Mouse (Mus musculus): Measurements from ENCODE around the gene Mrpl34.

Gene Mrpl34

GRCm38 (mm10) chr8:71495811-71496210 is 31.1 kb downstream of the Mrpl34 start:
- no peak for DNase-seq (ENCODE audit: low spot score in 2 of 2)

DNA sequence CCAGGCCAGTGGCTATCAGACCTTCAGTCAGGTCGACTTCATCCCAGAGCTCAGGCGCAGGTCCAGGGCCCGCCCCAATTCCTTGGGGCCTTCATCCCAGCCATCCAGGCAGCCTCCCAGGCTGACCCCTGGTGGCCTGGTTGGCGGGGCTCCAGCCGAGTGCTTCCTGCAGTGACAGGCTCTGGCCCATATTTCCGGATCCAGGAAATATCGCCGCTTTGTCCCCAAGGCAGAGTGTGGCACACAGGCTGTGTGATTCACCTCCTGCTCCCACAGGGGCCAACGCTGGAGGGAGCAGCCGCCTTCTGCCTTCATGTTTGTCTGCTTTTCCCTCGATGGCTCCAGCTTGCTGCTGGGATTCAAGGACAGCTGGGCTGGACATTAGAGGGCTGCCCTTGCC is 31.7 kb downstream of the Mrpl34 start:
- no peak for DNase-seq (ENCODE audit: low spot score in 2 of 2)

GRCm38 (mm10) chr8:71497077-71497645 is 32.4 kb downstream of the Mrpl34 start:
- no peak for DNase-seq (ENCODE audit: low spot score in 2 of 2)

DNA sequence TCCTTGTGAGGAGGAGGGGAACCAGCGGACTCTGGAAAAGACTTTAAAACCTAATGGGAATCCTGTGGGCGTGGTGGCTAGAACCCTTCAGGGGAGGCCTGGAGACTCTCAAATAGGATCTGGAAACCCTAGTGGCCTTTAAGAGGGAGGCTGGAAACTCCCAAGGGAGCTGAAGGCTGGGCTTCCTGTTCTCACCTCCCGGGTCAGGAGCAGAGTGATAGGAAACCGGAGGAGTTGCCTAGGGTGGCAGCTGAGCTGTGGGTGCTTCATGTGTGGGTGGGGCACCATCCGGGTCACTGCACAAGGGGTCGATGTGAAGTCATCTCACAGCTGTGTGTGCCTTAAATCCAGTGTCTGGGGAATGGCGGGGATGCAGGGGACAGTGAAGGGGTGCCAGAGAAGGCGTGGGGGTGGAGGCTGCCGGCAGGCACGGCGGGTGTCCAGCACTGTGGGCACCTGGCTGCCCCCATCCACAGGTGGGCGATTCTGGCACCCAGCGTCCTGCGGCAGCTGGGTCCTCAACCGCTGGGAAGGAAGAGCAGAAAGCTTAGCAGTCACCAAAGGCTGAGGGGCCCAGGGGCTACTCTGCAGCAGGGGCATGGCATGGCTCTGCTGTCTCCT is 33.2 kb downstream of the Mrpl34 start:
- DNase-seq (ENCODE audit: low spot score in 2 of 2): no peak

DNA sequence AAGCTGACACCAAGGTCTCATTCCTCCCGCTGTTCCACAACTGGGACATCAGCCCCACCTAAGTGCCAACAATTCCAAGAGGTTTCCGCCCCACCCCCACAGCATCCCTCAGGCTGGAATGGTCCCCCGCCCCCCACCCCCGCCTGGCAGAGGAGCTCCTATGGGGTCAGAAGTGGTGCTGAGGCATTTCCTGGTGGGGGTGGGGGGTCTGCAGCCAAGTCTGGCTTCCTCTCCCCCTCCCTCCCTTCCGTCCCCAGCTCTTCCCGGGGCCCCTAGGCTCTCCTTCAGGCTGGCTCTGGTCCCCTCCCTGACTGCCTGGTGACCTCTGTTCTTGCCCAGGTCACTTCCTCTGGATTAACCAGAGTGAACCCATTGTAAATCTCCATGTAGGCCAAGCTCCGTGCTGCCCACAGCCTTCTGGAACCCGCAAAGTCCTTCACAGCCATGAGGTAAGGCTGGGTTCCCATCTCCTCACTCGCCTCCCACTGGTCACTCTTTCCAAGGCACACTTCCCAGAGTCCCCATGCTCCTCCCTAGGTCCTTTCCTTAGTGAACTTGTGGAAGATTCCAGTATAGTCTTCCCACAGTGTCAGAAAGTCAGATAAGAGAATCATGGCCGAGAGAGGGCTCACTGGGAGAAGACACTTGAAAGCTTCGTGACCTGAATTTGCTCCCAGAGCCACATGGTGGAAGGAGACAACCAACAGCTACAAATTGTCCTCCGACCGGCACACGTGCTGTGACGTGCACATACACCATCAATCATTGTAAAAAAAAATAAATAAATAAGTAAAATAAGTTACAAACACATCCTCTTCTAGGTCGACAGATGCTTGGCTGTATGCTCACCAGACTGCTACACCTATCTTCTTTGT is 34.3 kb downstream of the Mrpl34 start:
- DNase-seq (ENCODE audit: low spot score in 2 of 2): no peak

DNA sequence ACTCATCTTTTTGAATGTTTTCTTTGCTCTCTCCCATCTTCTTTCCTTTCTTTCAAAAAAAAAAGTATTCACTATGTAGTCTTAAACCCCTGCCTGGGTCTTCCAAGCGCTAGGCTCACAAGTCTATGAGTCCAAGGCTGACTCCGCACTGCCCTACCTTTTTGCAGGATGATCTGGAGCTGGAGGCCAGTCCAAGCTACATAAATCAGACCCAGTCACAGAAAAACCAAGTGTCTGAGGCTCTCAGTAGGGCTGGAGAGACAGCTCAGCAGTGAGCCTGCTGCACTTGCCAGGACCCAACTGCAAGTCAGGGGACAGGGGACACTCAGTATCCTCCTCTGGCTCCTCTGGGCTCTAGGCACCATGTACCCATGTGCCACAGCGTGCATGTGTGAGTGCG is 39.6 kb downstream of the Mrpl34 start:
- DNase-seq (ENCODE audit: low spot score in 2 of 2): no peak

DNA sequence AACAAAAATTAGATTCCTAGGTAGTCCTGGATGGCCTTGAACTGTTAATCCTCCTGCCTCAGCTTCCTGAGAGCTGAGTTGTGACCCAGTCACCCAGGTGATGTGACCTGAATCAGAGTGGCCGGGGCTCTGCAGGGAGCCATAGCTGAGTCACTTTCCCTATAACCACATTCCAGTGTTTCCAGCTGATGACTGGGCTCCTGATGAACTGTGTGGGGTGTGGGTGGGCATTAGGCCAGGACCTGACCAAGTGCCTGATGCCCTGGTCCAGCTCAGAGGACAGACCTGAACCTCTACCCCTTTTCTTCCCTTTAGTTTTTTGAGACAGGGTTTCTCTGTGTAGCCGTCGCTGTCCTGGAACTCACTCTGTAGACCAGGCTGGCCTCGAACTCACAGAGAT is 40.6 kb downstream of the Mrpl34 start:
- no peak for DNase-seq (ENCODE audit: low spot score in 2 of 2)

DNA sequence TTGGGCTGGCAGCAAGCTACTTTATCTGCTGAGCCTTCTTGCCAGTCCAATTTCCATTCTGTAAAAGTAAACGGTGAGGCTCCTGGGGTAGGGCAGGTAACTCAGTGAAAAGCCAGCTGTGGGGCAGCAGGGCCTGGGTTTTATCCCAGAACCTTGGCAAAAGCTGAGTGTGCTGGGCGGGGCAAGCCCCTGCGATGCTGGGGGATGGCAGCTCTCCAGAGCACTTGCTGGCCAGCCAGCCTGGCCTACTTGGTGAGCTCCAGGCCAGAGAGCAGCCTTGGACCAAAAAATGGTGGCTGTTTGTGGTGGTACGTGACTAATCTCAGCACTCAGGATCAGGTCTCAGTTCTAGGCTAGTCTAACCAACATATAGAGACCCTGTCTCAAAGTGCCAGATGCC is 41.2 kb downstream of the Mrpl34 start:
- DNase-seq (ENCODE audit: low spot score in 2 of 2): no peak

GRCm38 (mm10) chr8:71507589-71508104 is 42.9 kb downstream of the Mrpl34 start:
- peak in 1 of 2 experiments; percentile 83 for DNase-seq (ENCODE audit: low spot score in 2 of 2)

DNA sequence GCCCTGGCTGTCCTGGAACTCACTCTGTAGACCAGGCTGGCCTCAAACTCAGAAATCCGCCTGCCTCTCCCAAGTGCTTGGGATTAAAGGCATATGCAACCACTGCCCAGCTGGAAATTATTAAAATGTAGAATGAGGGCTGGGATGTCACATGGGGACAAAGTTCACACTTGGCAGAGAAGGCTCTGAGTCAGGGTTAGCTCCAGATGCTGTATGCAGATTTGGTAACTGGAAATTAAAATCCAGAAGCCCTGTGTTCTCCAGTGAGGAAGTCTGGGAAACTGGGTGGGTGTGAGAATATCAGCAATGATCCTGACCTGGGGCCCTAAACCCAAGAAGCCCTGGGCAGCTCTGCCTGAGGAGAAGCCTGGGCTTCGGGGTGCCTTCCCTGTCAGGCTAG is 44.6 kb downstream of the Mrpl34 start:
- DNase-seq (ENCODE audit: low spot score in 2 of 2): no peak

- no peak for DNase-seq (ENCODE audit: low spot score in 2 of 2)
Measured at GRCm38 (mm10) chr8:71511644-71512043, 46.9 kb downstream of the Mrpl34 start, which contains the start of gene Plvap. Gene Plvap, minus strand, starts transcription at chr8:71511752.

GRCm38 (mm10) chr8:71513018-71513754 is 48.4 kb downstream of the Mrpl34 start:
- DNase-seq (ENCODE audit: low spot score in 2 of 2): no peak

- DNase-seq (ENCODE audit: low spot score in 2 of 2): no peak
Measured at GRCm38 (mm10) chr8:71515043-71515442, 50.3 kb downstream of the Mrpl34 start.
